Mouse (Mus musculus) lung, postnatal 14 days (tissue): ENCODE measurements at regions not wholly inside any gene's neighbourhood (a gene's known extent, or its start where the extent isn't known, plus 50 kb on each side); places are given as distances from the start of the nearest gene placed in this dataset.

Experiments used
- DNase-seq: peaks from one replicate; pipeline ENCODE4 v3.0.0; 2021

- no peak for DNase-seq
These were observed 64.0 kb downstream of the Rps24 start for GRCm38 (mm10) chr14:24550763-24551471.

GRCm38 (mm10) chr14:24551472-24551783 lies 64.5 kb downstream of the Rps24 start:
- DNase-seq: no peak

DNA sequence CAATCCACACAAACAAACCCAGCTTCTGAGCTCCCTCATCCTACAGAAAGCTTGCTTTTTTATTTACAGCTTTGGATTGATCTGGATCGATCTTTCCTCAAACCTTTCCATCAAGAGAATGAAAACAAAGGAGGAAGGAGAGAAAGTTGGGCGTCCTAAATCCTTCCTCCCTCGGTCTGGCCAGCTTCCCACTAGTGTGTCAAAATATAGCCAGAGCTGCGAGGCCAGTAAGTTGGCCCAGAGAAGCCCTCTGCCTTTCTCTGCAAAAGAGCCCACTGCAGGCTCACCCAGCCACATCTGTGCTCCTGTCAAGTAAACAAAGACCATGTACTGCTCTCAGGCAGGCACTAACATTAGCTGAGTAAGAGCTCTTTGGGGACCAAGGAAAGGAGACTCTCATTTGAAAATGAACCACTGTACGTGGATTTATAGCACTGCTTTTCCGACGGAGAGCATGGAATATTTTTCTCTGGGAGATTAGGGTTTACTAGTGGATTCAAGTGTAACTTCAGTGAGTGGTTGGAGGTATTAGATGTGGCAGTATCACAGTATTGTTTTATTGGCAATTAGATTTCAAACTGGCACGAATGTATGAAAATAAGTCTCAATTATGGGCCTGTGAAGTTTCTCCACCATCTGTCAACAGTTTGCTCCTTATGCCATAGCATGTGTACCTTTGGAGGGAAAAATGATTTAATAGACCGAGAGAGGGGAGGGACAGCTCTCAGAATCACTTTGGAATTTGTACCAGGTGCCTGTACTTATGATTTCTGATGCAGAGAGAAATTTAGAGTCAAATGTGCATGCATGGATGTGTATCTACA lies 78.1 kb downstream of the Rps24 start:
- no peak for DNase-seq

GRCm38 (mm10) chr14:24565718-24566322 lies 78.9 kb downstream of the Rps24 start:
- DNase-seq: no peak

- no peak for DNase-seq
These were observed 88.2 kb downstream of the Rps24 start for GRCm38 (mm10) chr14:24575111-24575510.

GRCm38 (mm10) chr14:24578535-24579111 lies 91.7 kb downstream of the Rps24 start:
- DNase-seq: peak; percentile 57

GRCm38 (mm10) chr14:24579153-24579795 lies 92.3 kb downstream of the Rps24 start:
- no peak for DNase-seq

GRCm38 (mm10) chr14:24586133-24586908 lies 99.4 kb downstream of the Rps24 start:
- DNase-seq: no peak

DNA sequence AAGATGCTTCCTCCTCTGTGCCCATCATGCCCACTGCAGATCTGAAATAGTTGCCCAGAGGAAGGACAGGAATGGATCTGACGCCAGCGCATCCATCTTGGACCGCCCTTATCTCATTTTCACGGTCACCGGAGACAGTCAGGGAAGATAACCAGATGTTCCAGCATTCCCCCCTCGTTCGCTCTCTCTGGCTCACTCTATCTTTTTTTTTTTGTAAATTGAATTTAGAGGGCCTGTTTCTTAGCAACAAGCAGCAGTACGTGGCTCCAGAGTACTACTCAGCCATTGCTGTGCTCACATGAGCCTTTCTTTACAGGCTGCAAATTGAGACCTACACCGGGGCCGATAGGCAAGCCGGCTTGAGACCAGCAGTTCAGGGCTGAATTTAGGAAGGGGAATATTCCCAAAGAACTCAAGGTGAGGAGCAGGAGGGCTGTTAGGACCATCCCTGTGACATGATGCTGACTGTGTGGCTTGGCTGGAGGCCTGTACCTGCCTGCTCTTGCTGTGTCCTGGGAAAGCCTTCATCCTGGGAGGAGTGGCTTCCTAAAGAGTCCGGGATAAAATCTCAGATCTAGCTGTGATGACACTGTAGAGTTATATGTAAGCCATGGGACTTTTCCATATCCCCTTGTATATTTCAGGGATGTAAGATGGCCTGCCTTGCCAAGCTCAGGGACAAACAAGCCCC lies 100.2 kb downstream of the Rps24 start:
- no peak for DNase-seq

DNA sequence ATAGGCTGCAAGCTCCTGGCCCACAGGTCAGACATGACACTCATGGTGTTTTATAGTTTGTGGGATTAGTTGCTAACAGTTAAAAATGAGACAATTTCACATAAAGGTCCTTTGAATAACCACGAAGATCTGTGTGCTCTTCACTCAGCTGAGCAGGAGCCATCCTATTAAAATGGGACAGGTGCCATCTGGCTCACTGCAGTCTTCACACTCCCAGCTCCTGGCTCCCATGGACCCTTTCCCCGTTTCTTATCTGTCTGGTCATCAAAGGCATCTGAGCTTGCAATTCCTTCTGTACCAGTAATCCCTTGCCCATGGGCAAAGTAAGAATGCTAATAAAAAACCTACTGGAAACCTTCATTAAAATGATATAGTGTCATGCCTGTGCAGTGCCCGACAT lies 101.1 kb downstream of the Rps24 start:
- DNase-seq: no peak

GRCm38 (mm10) chr14:24606444-24607173 lies 119.7 kb downstream of the Rps24 start:
- DNase-seq: no peak

DNA sequence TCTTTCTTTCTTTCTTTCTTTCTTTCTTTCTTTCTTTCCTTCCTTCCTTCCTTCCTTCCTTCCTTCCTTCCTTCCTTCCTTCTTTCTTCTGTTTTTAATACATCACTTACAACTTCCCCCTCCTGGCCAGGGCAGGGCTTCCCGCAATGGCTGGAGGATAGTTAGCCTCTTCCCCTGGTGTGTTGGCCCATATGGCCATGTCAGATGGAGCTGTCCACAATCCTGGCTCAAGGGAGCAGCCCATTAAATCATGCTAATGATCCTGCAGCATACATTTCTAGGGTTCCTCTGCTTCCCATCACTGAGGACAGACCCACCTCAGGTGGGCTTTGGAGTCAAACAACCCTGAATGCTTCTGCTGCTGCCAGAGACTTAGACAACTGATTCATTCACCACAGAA lies 121.4 kb downstream of the Rps24 start:
- no peak for DNase-seq

GRCm38 (mm10) chr14:24612254-24612995 lies 125.5 kb downstream of the Rps24 start:
- no peak for DNase-seq

DNA sequence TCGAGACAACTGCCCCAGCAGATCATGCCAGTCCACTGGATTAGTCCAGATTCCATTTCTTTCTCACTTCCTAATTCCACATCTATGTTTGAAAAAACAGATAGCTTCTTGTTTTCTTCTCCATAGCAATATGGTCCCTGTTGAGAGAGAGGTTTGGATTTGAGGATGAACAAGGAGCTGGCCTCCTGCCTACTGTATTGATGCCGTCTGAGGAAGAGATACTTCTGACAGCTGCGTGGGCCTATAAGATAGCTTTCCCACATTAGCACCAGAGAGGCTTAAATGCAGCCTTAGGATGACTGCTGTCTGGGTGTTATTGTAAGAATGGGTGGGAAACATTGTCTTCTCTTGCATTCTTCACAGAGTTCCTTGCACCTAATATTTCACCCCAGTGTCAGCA lies 128.9 kb downstream of the Rps24 start:
- no peak for DNase-seq

GRCm38 (mm10) chr14:24616306-24617125 lies 129.6 kb downstream of the Rps24 start:
- DNase-seq: no peak

DNA sequence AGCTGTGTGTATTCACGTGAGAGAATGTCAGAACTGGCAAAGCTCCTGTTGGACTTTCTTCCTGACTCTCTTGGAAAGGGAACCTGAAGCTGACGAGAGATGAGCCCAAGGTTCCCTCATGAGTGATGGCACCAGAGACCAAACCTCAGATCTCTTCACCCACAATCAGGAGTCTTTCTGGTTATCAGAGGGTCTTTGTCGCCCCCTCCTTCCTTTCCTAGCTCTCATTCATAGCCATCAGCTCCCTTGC lies 130.1 kb downstream of the Rps24 start:
- DNase-seq: no peak

DNA sequence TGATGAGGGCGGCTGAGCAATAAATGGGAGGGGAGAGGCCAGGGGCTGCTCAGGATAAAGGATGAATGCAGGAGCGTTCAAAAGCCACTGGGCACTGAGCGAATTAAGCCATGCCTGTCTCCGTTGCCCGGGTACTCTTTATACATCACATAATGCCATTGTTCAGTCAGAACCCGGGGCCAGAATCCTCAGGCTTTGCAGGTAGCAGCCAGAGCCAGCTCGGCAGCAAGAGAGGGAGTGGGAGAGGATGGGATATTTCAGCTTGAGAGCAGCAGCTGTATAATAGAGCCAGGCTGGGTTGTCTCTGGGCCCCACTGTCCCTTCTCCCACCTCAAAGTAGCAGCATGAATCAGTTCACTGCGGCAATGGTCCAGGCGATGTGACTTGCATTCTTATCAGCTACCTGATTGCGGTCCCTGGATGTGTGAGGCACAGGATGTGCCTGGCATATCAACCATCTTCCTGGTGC lies 130.5 kb downstream of the Rps24 start:
- no peak for DNase-seq

GRCm38 (mm10) chr14:24618226-24619038 lies 131.5 kb downstream of the Rps24 start:
- no peak for DNase-seq

- no peak for DNase-seq
These were observed 145.1 kb downstream of the Rps24 start for GRCm38 (mm10) chr14:24631994-24632393.
